In the genomic region with DNA sequence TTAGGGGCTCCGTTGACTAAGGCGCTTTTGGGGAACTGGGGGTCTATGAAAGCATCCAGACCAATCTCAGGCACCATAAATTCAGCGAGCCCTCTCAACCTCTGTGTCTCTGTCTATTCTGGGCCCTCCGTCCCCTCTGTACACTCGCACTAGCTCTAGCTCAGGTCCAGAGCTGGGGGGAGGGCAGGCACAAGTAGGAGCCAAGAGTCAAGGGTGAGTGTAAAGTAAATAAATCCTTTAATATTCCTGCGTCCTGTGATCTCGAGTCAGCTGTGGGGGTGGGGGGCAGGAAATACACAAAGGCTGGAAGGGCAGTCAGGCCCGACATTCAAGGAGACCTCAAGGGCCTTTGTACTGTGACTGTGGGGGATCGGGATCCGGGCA, we compare ENCODE assay signal across 7 mouse cellular contexts. TPM values are rescaled to one million over a fixed set of nuclear protein-coding genes. Genes with fewer than 3 reads are reported as not detected.
DNase-seq lines count a peak whose midpoint lies in the region; ATAC-seq and TF ChIP-seq lines count a peak whose summit lies in the region.

No protein-coding gene starts in this region.

- H3K27me3 ChIP-seq in E14TG2a.4 (ENCODE audit: insufficient read depth, low read length) (peaks cover 97% of the 10 kb centered on the region), G1E (ENCODE audit: insufficient read depth, low read length) (peaks cover 25% of the 10 kb centered on the region)
- H3K27me3 ChIP-seq in hindbrain, embryonic 14.5 days (ENCODE audit: control insufficient read depth, insufficient read depth, low read length): peaks cover 91% of the 10 kb centered on the region
- H3K27me3 ChIP-seq in lung, embryonic 14.5 days (ENCODE audit: insufficient read depth, low read length): peaks cover 72% of the 10 kb centered on the region

- H3K9me3 ChIP-seq in E14TG2a.4 (ENCODE audit: low read length) (no peaks in the 10 kb centered on the region), G1E (replicated peaks) (peaks cover 10% of the 10 kb centered on the region)
- no peaks in the 10 kb centered on the region for H3K9me3 ChIP-seq in hindbrain, embryonic 14.5 days (ENCODE audit: control insufficient read depth, low read length)
- no peaks in the 10 kb centered on the region for H3K9me3 ChIP-seq in lung, embryonic 14.5 days (ENCODE audit: low read depth, low read length)

- TF ChIP-seq CTCF in E14TG2a.4 (conservative IDR thresholded peaks at IDR 0.05; ENCODE audit: low read length) (no peak), G1E (IDR thresholded peaks at IDR 0.05; ENCODE audit: low read depth, low read length) (no peak)
- no peak for TF ChIP-seq CTCF in lung, embryonic 14.5 days (IDR thresholded peaks at IDR 0.05; ENCODE audit: low read depth)

- DNase-seq in G1E (ENCODE audit: low spot score): no peak
- no peak for DNase-seq in hindbrain, embryonic 14.5 days (ENCODE audit: low spot score)
- DNase-seq in lung, embryonic 14.5 days: no peak
- no peak for DNase-seq in T-cell, adult 2 months (ENCODE audit: low spot score)
- no peak for DNase-seq in left cerebral cortex, adult 18-20 months (ENCODE audit: low spot score in 2 of 2)
- no peak for DNase-seq in urinary bladder, postnatal 36 days (ENCODE audit: low spot score in 2 of 2)

- 1% methylated on average over 10 of the region's 10 CpGs for WGBS in hindbrain, embryonic 14.5 days
- 1% methylated on average over 10 of the region's 10 CpGs for WGBS in lung, embryonic 14.5 days

- H3K36me3 ChIP-seq in E14TG2a.4 (ENCODE audit: insufficient read depth, low read length) (no peaks in the 10 kb centered on the region), G1E (replicated peaks) (peaks cover 31% of the 10 kb centered on the region)
- H3K36me3 ChIP-seq in hindbrain, embryonic 14.5 days (replicated peaks; ENCODE audit: control insufficient read depth, insufficient read depth): no peaks in the 10 kb centered on the region
- H3K36me3 ChIP-seq in lung, embryonic 14.5 days (ENCODE audit: insufficient read depth): no peaks in the 10 kb centered on the region

- peaks cover 65% of the 10 kb centered on the region for H3K4me1 ChIP-seq in E14TG2a.4 (replicated peaks; ENCODE audit: low read depth, low read length)
- H3K4me1 ChIP-seq in G1E (ENCODE audit: insufficient read depth, low read depth, low read length): peaks cover 70% of the 10 kb centered on the region
- H3K4me1 ChIP-seq in hindbrain, embryonic 14.5 days (replicated peaks; ENCODE audit: control insufficient read depth, insufficient read depth, low read length): peaks cover 25% of the 10 kb centered on the region
- H3K4me1 ChIP-seq in lung, embryonic 14.5 days (ENCODE audit: insufficient read depth): peaks cover 30% of the 10 kb centered on the region

- ATAC-seq in G1E (ENCODE audit: extremely low read depth, insufficient number of reproducible peaks, low FRiP score, poor library complexity, severe bottlenecking): no peak
- peak; percentile 26 for ATAC-seq in hindbrain, embryonic 14.5 days (ENCODE audit: low FRiP score)
- ATAC-seq in lung, embryonic 14.5 days (ENCODE audit: insufficient read depth): no peak; the same call in 1 of the 2 replicates

- peak overlapping the region; percentile 58 for H3K4me2 ChIP-seq in hindbrain, embryonic 14.5 days (replicated peaks)
- H3K4me2 ChIP-seq in lung, embryonic 14.5 days: peak overlapping the region; percentile 89

- H3K27ac ChIP-seq in hindbrain, embryonic 14.5 days: no peak overlapping the region
- no peak overlapping the region for H3K27ac ChIP-seq in lung, embryonic 14.5 days (ENCODE audit: low read depth)

- H3K4me3 ChIP-seq in E14TG2a.4 (replicated peaks; ENCODE audit: low read length) (peak overlapping the region; percentile 78), G1E (ENCODE audit: low read depth, low read length) (peak overlapping the region; percentile 67)
- H3K4me3 ChIP-seq in hindbrain, embryonic 14.5 days (replicated peaks; ENCODE audit: low read length): peak overlapping the region; percentile 41
- H3K4me3 ChIP-seq in lung, embryonic 14.5 days (ENCODE audit: low read depth, low read length): peak overlapping the region; percentile 44

- H3K9ac ChIP-seq in hindbrain, embryonic 14.5 days: peak overlapping the region; percentile 49
- peak overlapping the region; percentile 40 for H3K9ac ChIP-seq in lung, embryonic 14.5 days

RNA-seq across cellular contexts. Expression of gene Hsf4, which starts 0.5 kb away (rescaled TPM):
- total RNA-seq in G1E (2014; fragmentation: Nextera tagmentation) (0.49 and 0.68 TPM in 2 replicates), G1E (2017) (0.70 and 0.93 TPM in 2 replicates)
- polyA plus RNA-seq in G1E (2012): 0.33 and 0.39 TPM in 2 replicates
- 0.63 and 0.79 TPM in 2 replicates for polyA plus RNA-seq in hindbrain, embryonic 14.5 days (2014; fragmentation: Nextera tagmentation; extraction: Ambion mirVana)
- polyA plus RNA-seq in lung, embryonic 14.5 days (2014; fragmentation: Nextera tagmentation; extraction: Ambion mirVana): 0.33 and 0.34 TPM in 2 replicates
- 10 to 100 TPM; 25.6 to 26.5 TPM for total RNA-seq in left cerebral cortex, adult 18-20 months (2021)

RNA-seq across cellular contexts. Expression of gene Fbxl8, which starts 4.6 kb away (rescaled TPM):
- total RNA-seq in G1E (2014; fragmentation: Nextera tagmentation) (6.8 and 8.0 TPM in 2 replicates), G1E (2017) (6.0 and 6.9 TPM in 2 replicates)
- polyA plus RNA-seq in G1E (2012): 8.9 and 9.6 TPM in 2 replicates
- 1.2 and 2.0 TPM in 2 replicates for polyA plus RNA-seq in hindbrain, embryonic 14.5 days (2014; fragmentation: Nextera tagmentation; extraction: Ambion mirVana)
- 3.8 and 4.6 TPM in 2 replicates for polyA plus RNA-seq in lung, embryonic 14.5 days (2014; fragmentation: Nextera tagmentation; extraction: Ambion mirVana)
- total RNA-seq in left cerebral cortex, adult 18-20 months (2021): 1 to 10 TPM; 1.1 to 1.6 TPM

RNA-seq across cellular contexts. Expression of gene Tradd, which starts 4.7 kb away (rescaled TPM):
- 12.5 and 14.2 TPM in 2 replicates for total RNA-seq in G1E (2014; fragmentation: Nextera tagmentation)
- total RNA-seq in G1E (2017): 20.8 and 23.4 TPM in 2 replicates
- 27.9 and 30.0 TPM in 2 replicates for polyA plus RNA-seq in G1E (2012)
- polyA plus RNA-seq in hindbrain, embryonic 14.5 days (2014; fragmentation: Nextera tagmentation; extraction: Ambion mirVana): 15.2 and 17.4 TPM in 2 replicates
- polyA plus RNA-seq in lung, embryonic 14.5 days (2014; fragmentation: Nextera tagmentation; extraction: Ambion mirVana): 24.3 and 26.1 TPM in 2 replicates
- total RNA-seq in left cerebral cortex, adult 18-20 months (2021): 1 to 10 TPM; 7.6 to 8.9 TPM

RNA-seq across cellular contexts. Expression of gene Nol3, which starts 6.9 kb away (rescaled TPM):
- total RNA-seq in G1E (2014; fragmentation: Nextera tagmentation) (0.39 and 0.60 TPM in 2 replicates), G1E (2017) (0.41 and 0.49 TPM in 2 replicates)
- 0.60 and 0.77 TPM in 2 replicates for polyA plus RNA-seq in G1E (2012)
- 4.0 and 4.3 TPM in 2 replicates for polyA plus RNA-seq in hindbrain, embryonic 14.5 days (2014; fragmentation: Nextera tagmentation; extraction: Ambion mirVana)
- 0.61 and 1.1 TPM in 2 replicates for polyA plus RNA-seq in lung, embryonic 14.5 days (2014; fragmentation: Nextera tagmentation; extraction: Ambion mirVana)
- total RNA-seq in left cerebral cortex, adult 18-20 months (2021): 10 to 100 TPM in 1 of 2 experiments, 1 to 10 TPM in 1; 9.4 to 10.8 TPM

RNA-seq across cellular contexts. Expression of gene B3gnt9, which starts 14.1 kb away (rescaled TPM):
- total RNA-seq in G1E (2014; fragmentation: Nextera tagmentation): 4.8 and 5.9 TPM in 2 replicates
- 6.2 and 7.4 TPM in 2 replicates for total RNA-seq in G1E (2017)
- polyA plus RNA-seq in G1E (2012): 4.4 and 7.0 TPM in 2 replicates
- polyA plus RNA-seq in hindbrain, embryonic 14.5 days (2014; fragmentation: Nextera tagmentation; extraction: Ambion mirVana): 8.7 and 11.5 TPM in 2 replicates
- polyA plus RNA-seq in lung, embryonic 14.5 days (2014; fragmentation: Nextera tagmentation; extraction: Ambion mirVana): 17.4 and 21.2 TPM in 2 replicates
- total RNA-seq in left cerebral cortex, adult 18-20 months (2021): 1 to 10 TPM; 3.0 to 3.5 TPM
